Mouse (Mus musculus) lung, embryonic 14.5 days (tissue): ENCODE results near the gene Ttc1. TPM values are rescaled to one million over a fixed set of nuclear protein-coding genes. Genes with fewer than 3 reads are reported as not detected.

Source experiments
- ATAC-seq: fragments of 200-750 bp; cut with Nextera tagmentation; 2 replicates; pipeline ENCODE4 v1.8.0; 2017; ENCODE audit warnings: mild to moderate bottlenecking, moderate TSS enrichment, moderate library complexity; ENCODE audit not compliant: insufficient read depth
- DNase-seq: peaks from one replicate; pipeline ENCODE4 v3.0.0-alpha.2; 2015
- H3K27ac ChIP-seq: fragments of 300-500 bp; sonication (generic); 2 replicates; pipeline ENCODE4 v1.5.1; 2014; ENCODE audit warnings: low read depth, mild to moderate bottlenecking, moderate library complexity
- H3K27me3 ChIP-seq: fragments of 300-500 bp; sonication (generic); 2 replicates; pipeline ENCODE4 v1.6.1; 2014; ENCODE audit warnings: low read length, control low read depth; ENCODE audit not compliant: insufficient read depth
- H3K36me3 ChIP-seq: fragments of 300-500 bp; sonication (generic); 2 replicates; pipeline ENCODE4 v1.6.1; 2014; ENCODE audit warnings: control low read depth; ENCODE audit not compliant: insufficient read depth
- H3K4me1 ChIP-seq: fragments of 300-500 bp; sonication (generic); 2 replicates; pipeline ENCODE4 v1.6.1; 2014; ENCODE audit warnings: antibody characterized with exemption, control low read depth; ENCODE audit not compliant: insufficient read depth
- H3K4me2 ChIP-seq: fragments of 300-500 bp; sonication (generic); 2 replicates; pipeline ENCODE4 v1.6.1; 2014; ENCODE audit warnings: mild to moderate bottlenecking
- H3K4me3 ChIP-seq: fragments of 300-500 bp; sonication (generic); 2 replicates; pipeline ENCODE4 v1.5.1; 2014; ENCODE audit warnings: low read depth, low read length
- H3K9ac ChIP-seq: fragments of 300-500 bp; sonication (generic); 2 replicates; pipeline ENCODE4 v1.6.1; 2014
- H3K9me3 ChIP-seq: fragments of 300-500 bp; sonication (generic); 2 replicates; pipeline ENCODE4 v1.6.1; 2016; ENCODE audit warnings: low read depth, low read length, control low read depth
- CTCF ChIP-seq: IDR thresholded peaks from 2 replicates; pipeline ENCODE4 v1.5.1; 2016; ENCODE audit warnings: antibody characterized with exemption, low read depth
- WGBS: fragments of 180-500 bp; shearing (Covaris S2); extraction: QIAGEN DNeasy Blood & Tissue Kit; methylation state at CpG from one replicate; pipeline ENCODE4 v1.1.7; 2014; 5-methylcytosine and 5-hydroxymethylcytosine counted together
- polyA plus RNA-seq: library from polyadenylated mRNA; unstranded; fragments of >200 nt; fragmentation: Nextera tagmentation; extraction: Ambion mirVana; gene quantifications from 2 replicates; pipeline ENCODE4 v1.2.1, GENCODE M21; 2014

Gene Ttc1
- polyA plus RNA-seq, 1 experiment from 2014 or later, result 70.0 TPM

DNA sequence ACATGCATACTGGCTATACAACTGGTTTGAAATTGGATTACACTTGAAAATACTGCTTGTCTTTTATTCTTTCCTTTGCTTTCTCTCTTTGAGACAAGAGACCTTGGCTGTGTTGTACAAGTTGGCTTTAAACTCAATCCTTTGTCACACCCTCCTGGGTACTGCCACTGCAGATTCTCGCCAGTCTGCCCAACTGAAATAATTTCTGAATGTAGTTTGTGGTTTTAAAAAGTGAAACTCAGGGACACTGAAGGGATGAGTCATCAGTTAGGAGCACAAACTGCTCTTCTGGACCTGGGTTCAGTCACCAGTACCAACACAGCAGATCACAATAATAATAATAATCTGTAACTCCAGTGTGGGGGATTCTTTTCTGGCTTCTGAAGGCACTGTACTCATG, 44.3 kb downstream of the Ttc1 start:
- Histone ChIP-seq H3K9ac (no peak overlapping the region), H3K9me3 (no peaks in the 10 kb centered on the region), H3K36me3 (peaks cover 40% of the 10 kb centered on the region), H3K4me1 (no peaks in the 10 kb centered on the region), H3K4me3 (no peak overlapping the region), H3K27ac (no peak overlapping the region), H3K4me2 (no peak overlapping the region), H3K27me3 (no peaks in the 10 kb centered on the region)
- no peak for TF ChIP-seq CTCF
- WGBS, result 90% methylated on average over 1 of the region's 1 CpGs
- ATAC-seq (no peak), DNase-seq (no peak)

DNA sequence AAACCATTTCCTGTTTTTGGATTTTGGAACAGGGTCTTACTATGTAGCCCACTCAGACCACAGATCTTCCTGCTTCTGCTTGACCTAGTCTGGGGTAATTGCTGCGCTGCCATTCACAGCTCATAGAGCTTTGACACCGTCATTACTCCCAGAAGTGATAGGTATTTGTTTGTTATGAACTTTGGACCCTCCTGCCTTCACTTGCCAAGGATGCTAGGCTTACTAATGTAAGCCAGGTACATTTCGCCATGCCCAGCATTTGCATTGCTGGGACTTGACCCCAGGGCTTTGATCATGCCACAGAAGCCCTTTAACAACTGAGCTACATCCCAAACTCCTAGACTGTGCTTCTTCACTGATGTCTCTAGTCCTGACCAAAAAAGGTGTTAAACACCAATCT, 47.5 kb downstream of the Ttc1 start:
- TF ChIP-seq CTCF, result no peak
- 98% methylated on average over 3 of the region's 3 CpGs for WGBS
- H3K27ac ChIP-seq, result no peak overlapping the region
- ATAC-seq, result no peak
- H3K36me3 ChIP-seq, result peaks cover 49% of the 10 kb centered on the region
- H3K4me2 ChIP-seq, result no peak overlapping the region
- no peak for DNase-seq
- no peaks in the 10 kb centered on the region for H3K9me3 ChIP-seq
- no peaks in the 10 kb centered on the region for H3K27me3 ChIP-seq
- no peaks in the 10 kb centered on the region for H3K4me1 ChIP-seq
- no peak overlapping the region for H3K9ac ChIP-seq
- H3K4me3 ChIP-seq, result no peak overlapping the region

DNA sequence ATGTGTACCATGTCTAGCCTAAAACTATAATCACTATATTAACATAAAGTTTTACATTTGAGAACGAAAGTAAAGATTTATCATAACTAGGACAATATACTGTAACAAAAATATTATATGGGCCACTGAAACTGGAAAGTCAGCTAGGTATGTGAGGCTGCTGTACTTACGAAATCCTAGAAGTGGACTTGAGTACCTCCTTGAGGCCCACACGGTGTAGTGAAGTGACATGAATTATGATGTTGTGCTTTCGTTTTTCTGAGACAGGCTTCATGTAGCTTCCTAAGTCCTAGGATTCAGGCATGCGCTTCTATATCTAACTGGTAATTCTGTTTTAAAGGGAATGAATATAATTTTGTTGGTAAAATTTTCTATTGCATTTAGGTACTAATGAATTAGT, 49.2 kb downstream of the Ttc1 start:
- H3K9ac ChIP-seq, result no peak overlapping the region
- peaks cover 42% of the 10 kb centered on the region for H3K36me3 ChIP-seq
- H3K9me3 ChIP-seq, result no peaks in the 10 kb centered on the region
- WGBS, result 62% methylated on average over 5 of the region's 5 CpGs
- DNase-seq, result peak; percentile 42
- no peaks in the 10 kb centered on the region for H3K27me3 ChIP-seq
- no peaks in the 10 kb centered on the region for H3K4me1 ChIP-seq
- no peak overlapping the region for H3K27ac ChIP-seq
- no peak overlapping the region for H3K4me2 ChIP-seq
- no peak for TF ChIP-seq CTCF
- H3K4me3 ChIP-seq, result no peak overlapping the region
- no peak for ATAC-seq

DNA sequence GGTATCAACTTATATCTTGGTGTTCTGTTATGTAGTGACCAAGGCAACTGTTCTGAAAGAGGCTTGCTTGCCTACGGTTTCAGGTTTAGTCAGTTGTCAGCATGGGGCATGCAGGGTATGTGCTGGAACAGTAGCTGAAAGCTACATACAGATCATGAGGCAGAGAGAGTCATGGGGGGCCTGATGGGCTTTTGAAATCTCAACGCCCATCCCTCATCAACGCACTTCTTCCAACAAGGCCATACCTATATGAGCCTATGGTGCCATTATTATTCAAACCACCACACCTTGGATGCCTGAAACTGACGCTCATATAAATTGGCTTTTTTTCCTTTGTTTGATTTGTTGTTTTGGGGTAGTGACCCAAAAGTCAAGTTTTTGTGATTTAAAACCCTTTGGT, 51.2 kb downstream of the Ttc1 start:
- WGBS, result 92% methylated on average over 4 of the region's 4 CpGs
- no peak overlapping the region for H3K9ac ChIP-seq
- TF ChIP-seq CTCF, result no peak
- H3K4me2 ChIP-seq, result no peak overlapping the region
- ATAC-seq, result no peak
- H3K4me1 ChIP-seq, result no peaks in the 10 kb centered on the region
- H3K4me3 ChIP-seq, result no peak overlapping the region
- no peaks in the 10 kb centered on the region for H3K27me3 ChIP-seq
- peaks cover 59% of the 10 kb centered on the region for H3K36me3 ChIP-seq
- no peaks in the 10 kb centered on the region for H3K9me3 ChIP-seq
- DNase-seq, result no peak
- H3K27ac ChIP-seq, result no peak overlapping the region

DNA sequence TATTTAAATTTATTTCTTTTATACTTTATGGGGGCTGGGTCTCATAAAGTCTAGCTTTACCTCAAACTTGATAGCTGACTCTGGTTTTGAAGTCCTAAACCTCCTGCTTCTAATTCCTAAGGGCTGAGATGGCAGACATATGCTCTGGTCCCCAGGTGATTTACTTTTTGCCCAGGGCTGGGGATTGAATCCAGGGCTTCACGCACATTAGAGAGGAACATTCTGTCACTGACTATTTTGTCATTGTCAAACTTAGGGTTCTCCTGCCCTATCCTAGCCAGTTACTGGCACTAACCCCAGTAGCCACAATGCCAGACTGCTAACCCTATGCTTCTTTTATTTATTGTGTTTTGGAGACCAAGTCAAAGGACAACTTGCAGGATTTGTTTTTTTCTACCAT, 59.0 kb downstream of the Ttc1 start:
- 83% methylated on average over 1 of the region's 1 CpGs for WGBS
- Histone ChIP-seq H3K27me3 (no peaks in the 10 kb centered on the region), H3K9ac (no peak overlapping the region), H3K36me3 (peaks cover 80% of the 10 kb centered on the region), H3K27ac (no peak overlapping the region), H3K9me3 (no peaks in the 10 kb centered on the region), H3K4me2 (no peak overlapping the region), H3K4me1 (peaks cover under 1% of the 10 kb centered on the region; the same call in 1 of the 2 replicates), H3K4me3 (no peak overlapping the region)
- no peak for TF ChIP-seq CTCF
- DNase-seq, result no peak
- no peak for ATAC-seq

DNA sequence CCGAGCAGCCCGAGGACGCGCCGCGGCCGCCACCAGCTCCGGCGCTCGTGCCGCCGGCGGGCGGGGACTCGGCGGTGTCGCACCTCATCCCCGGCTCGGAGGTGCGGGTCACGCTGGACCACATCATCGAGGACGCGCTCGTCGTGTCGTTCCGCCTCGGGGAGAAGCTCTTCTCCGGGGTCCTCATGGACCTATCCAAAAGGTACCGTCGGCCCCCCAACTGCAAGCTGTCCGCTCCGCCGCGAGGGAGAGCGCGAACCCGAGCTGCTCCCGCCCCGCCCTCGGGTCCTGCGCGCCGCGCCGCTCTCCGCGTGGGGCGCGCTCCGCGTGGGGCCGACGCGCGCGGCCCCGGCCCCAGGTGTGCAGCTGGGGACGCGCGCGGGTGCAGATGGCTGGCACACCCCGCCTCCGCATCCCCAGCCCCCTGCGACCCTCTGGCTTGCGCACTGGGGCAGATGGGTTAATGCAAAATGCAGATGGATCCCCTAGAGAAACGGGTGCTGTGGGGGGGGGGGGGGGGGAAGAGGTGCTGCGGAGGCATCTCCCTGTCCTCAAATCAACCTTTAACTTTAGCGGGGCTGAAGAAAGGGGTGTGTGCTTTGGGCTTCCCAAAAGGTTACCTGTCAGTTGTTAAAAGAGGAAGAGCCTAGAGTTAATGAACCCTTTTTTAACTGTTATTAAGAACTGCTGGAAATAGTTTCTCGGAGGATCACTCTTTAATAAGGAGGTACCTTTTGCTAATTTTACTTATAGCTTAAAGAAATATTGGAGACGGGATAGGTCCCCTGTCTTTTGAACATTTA, 65.2 kb downstream of the Ttc1 start:
- no peaks in the 10 kb centered on the region for H3K27me3 ChIP-seq
- peak overlapping the region; percentile 76 for H3K4me2 ChIP-seq
- H3K9me3 ChIP-seq, result no peaks in the 10 kb centered on the region
- DNase-seq, result peak; percentile 75
- H3K9ac ChIP-seq, result peak overlapping the region; percentile 96
- H3K4me3 ChIP-seq, result peak overlapping the region; percentile 89
- H3K4me1 ChIP-seq, result peaks cover 6% of the 10 kb centered on the region; the same call in 1 of the 2 replicates
- H3K27ac ChIP-seq, result peak overlapping the region; percentile 91
- WGBS, result under 1% methylated on average over 68 of the region's 72 CpGs
- ATAC-seq, result peak; percentile 25
- TF ChIP-seq CTCF, result no peak
- peaks cover 26% of the 10 kb centered on the region for H3K36me3 ChIP-seq

DNA sequence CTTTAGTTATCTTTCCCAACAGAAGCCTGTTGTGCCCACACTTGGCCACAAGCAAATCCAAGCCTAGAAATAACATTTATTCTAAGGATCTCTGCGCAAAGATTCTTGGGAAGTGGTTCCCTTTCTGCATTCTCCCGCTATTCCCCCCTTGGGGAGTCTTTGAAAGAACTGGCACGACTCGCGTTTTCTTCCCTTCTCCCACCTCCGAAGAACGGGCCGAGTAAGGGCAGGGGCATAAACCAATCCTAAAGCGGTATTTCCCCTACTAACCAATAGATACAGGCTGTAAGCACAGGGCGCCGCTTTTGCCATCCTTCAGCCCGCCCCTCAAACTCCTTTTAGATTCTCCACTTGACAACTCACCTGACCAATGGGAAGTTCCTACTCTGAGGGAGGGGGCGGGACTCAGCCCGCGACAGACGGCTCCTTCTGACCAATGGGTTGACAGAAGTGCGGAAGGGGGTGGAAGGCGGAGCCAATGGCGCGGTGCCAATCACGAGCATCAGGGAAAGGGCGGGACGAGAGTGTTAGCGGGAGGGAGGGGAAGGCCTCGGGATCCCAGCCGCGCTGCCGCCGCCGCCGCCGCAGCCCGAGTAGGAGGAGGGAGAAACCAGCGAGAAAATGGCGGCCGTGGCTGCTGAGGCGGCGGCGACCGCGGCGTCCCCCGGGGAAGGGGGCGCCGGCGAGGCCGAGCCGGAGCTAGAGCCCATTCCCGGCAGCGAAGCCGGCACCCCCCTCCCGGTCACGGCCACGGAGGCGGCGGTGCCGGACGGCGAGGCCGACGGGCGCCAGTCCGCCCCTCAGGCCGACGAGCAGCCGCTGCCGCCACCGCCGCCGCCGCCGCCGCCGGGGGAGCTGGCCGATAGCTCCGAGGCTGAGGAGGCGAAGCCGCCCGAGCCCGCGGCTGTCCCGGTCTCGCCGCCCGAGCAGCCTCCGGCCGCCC, 66.1 kb downstream of the Ttc1 start, which contains the start of gene Pwwp2a:
TSS of gene Pwwp2a (plus strand) at position 527 of the 943 bp plus-strand sequence.
- peak within 1 kb of the TSS; percentile 89 for H3K4me3 ChIP-seq
- H3K4me2 ChIP-seq, result peak within 1 kb of the TSS; percentile 76
- DNase-seq (peak; percentile 99), ATAC-seq (peak; percentile 99)
- no peaks in the 10 kb centered on the region for H3K27me3 ChIP-seq
- under 1% methylated on average over 82 of the region's 87 CpGs for WGBS
- peak; percentile 29; the same call in 1 of the 2 replicates for TF ChIP-seq CTCF
- H3K9ac ChIP-seq, result peak within 1 kb of the TSS; percentile 96
- H3K9me3 ChIP-seq, result no peaks in the 10 kb centered on the region
- H3K4me1 ChIP-seq, result peaks cover 6% of the 10 kb centered on the region; the same call in 1 of the 2 replicates
- peaks cover 22% of the 10 kb centered on the region; the same call in 1 of the 2 replicates for H3K36me3 ChIP-seq
- peak within 1 kb of the TSS; percentile 91 for H3K27ac ChIP-seq

Other genes with a start within 250 kb of the Ttc1 start
- gene Ccnjl, start 219.2 kb downstream of the Ttc1 start, polyA plus RNA-seq, result 28.1 and 32.9 TPM in 2 replicates
- gene 4933415A04Rik, start 161.0 kb downstream of the Ttc1 start, polyA plus RNA-seq, result 6.9 and 7.6 TPM in 2 replicates
- gene Fabp6, start 146.5 kb downstream of the Ttc1 start, polyA plus RNA-seq, result not detected in 2 replicates
- 40.3 and 47.1 TPM in 2 replicates for gene Pwwp2a, start 66.0 kb downstream of the Ttc1 start, polyA plus RNA-seq
- gene Adra1b, start 153.2 kb upstream of the Ttc1 start, polyA plus RNA-seq, result 1.9 and 2.7 TPM in 2 replicates